Mouse (Mus musculus) testis, postnatal 14 days (tissue): ENCODE measurements at regions not wholly inside any gene's neighbourhood (a gene's known extent, or its start where the extent isn't known, plus 50 kb on each side); places are given as distances from the start of the nearest gene placed in this dataset.
A peak's percentile ranks its signal among the peaks of the same experiment; 100 is the strongest.
"Not testable (repeated sequence)": the region's sequence is repeated elsewhere in the genome, so short reads cannot be mapped to it uniquely, and the experiment has no call there.

Experiments
- DNase-seq: peaks from one replicate; pipeline ENCODE4 v3.0.0; 2021; ENCODE audit warnings: low spot score

- DNase-seq = not testable (repeated sequence)
These were observed 257.5 kb upstream of the Pik3r1 start for GRCm38 (mm10) chr13:102025547-102025946.

- no peak for DNase-seq
These were observed 263.4 kb upstream of the Pik3r1 start for GRCm38 (mm10) chr13:102031416-102031815.

- no peak for DNase-seq
These were observed 266.5 kb upstream of the Pik3r1 start for GRCm38 (mm10) chr13:102034484-102034883.

- DNase-seq = no peak
These were observed 268.0 kb upstream of the Pik3r1 start for GRCm38 (mm10) chr13:102036001-102036400.

- DNase-seq = no peak
These were observed 269.0 kb upstream of the Pik3r1 start for GRCm38 (mm10) chr13:102036819-102037624.

GRCm38 (mm10) chr13:102060213-102060612, 292.2 kb upstream of the Pik3r1 start:
- no peak for DNase-seq

- peak; percentile 58 for DNase-seq
These were observed 296.7 kb upstream of the Pik3r1 start for GRCm38 (mm10) chr13:102064590-102065273.

- DNase-seq = no peak
These were observed 297.2 kb upstream of the Pik3r1 start for GRCm38 (mm10) chr13:102065274-102065640.

- DNase-seq = no peak
These were observed 297.8 kb upstream of the Pik3r1 start for GRCm38 (mm10) chr13:102065796-102066195.

GRCm38 (mm10) chr13:102070740-102071139, 302.7 kb upstream of the Pik3r1 start:
- no peak for DNase-seq

GRCm38 (mm10) chr13:102072366-102072765, 304.3 kb upstream of the Pik3r1 start:
- no peak for DNase-seq

GRCm38 (mm10) chr13:102087766-102088165, 319.7 kb upstream of the Pik3r1 start:
- DNase-seq = no peak

- no peak for DNase-seq
These were observed 321.5 kb upstream of the Pik3r1 start for GRCm38 (mm10) chr13:102089551-102089950.

GRCm38 (mm10) chr13:102094193-102094592, 326.2 kb upstream of the Pik3r1 start:
- DNase-seq = no peak

GRCm38 (mm10) chr13:102103161-102103560, 335.1 kb upstream of the Pik3r1 start:
- no peak for DNase-seq

GRCm38 (mm10) chr13:102106188-102106587, 338.2 kb upstream of the Pik3r1 start:
- no peak for DNase-seq

- DNase-seq = no peak
These were observed 340.2 kb upstream of the Pik3r1 start for GRCm38 (mm10) chr13:102108204-102108603.

- no peak for DNase-seq
These were observed 340.9 kb upstream of the Pik3r1 start for GRCm38 (mm10) chr13:102108916-102109315.

GRCm38 (mm10) chr13:102113941-102114340, 345.9 kb upstream of the Pik3r1 start:
- DNase-seq = peak; percentile 43

- DNase-seq = no peak
These were observed 354.3 kb upstream of the Pik3r1 start for GRCm38 (mm10) chr13:102122341-102122740.

GRCm38 (mm10) chr13:102127933-102128430, 360.0 kb upstream of the Pik3r1 start:
- DNase-seq = no peak

- DNase-seq = no peak
These were observed 363.4 kb upstream of the Pik3r1 start for GRCm38 (mm10) chr13:102131459-102131858.

- DNase-seq = no peak
These were observed 364.1 kb upstream of the Pik3r1 start for GRCm38 (mm10) chr13:102132154-102132553.
